Mouse (Mus musculus): ENCODE measurements around the gene Gli2.

Gli2 gene

DNA sequence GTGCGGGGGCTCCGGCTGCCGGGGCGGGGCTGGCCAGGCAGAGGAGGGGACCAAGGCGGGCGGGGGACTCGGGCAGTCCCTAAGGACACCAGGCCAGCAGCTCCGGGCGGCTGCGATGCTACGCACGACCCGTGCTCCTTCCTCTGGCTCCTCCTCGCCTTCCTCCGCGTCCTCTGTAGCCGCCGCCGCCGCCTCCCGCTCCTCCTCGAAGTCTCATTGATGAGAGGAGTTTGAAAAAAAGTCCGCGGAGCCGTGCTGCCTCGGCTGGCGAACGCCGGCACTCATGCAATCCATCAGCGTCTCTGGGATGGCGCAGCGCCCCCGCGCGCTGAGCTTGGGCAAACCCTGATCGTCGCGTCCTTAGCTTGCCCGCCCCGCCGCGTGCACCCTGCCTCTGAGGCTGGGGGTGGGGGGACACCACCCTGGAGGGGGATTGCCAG lies at the start of gene Gli2:
Gli2 (minus strand) TSS at position 218 of the 440 bp plus-strand sequence.
- peak; percentile 87 for DNase-seq (ENCODE audit: low spot score)

DNA sequence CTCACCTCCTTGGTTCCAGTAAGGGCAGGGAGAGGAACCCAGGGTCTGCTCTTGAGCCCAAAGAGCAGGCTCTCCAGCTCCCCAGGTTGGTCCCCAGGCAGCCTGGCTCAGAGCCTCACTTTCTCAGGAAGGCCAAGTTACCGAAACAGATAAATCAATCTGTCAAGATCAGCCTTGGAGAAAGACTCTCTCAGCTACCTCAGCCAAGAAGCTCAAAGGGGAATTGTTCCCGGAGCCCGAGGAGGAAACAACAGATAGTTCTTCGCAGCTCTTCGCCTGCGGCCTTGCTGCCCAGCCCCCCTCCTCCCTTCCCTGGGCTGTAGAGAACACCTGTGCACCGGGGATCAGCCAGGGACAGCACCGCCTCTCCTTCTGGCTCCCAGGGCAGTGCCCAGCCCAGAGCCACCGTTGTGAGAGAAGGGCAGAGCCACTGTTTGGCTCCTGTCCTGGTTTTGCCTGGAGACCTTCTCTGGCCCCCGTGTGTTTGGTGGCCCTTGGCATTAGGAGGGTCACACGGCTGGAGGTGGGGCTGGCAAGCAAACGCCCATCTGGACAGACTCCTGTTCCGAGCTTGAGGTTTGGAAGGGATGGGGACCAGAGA lies 44.6 kb upstream of the Gli2 start:
- DNase-seq (ENCODE audit: low spot score): no peak

DNA sequence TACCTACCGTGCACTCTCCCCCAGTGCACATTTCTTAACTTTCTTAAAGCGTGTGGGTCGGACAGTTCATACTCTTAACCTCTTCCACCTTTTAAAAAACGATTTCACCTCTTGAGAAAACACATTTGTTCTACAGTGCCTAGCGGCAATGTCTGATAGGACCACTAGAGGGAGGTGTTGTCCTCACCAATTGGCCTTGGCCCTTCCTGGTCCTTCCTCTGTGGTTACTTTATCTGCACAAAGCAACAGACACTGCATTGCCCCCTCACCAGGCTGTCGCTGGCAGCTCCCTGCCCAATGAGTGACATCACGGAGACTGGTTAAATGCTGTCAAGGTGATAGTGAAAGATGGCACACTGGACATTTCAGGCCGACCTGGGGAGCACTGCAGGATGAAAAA lies 40.3 kb upstream of the Gli2 start:
- DNase-seq (ENCODE audit: low spot score): peak; percentile 78

DNA sequence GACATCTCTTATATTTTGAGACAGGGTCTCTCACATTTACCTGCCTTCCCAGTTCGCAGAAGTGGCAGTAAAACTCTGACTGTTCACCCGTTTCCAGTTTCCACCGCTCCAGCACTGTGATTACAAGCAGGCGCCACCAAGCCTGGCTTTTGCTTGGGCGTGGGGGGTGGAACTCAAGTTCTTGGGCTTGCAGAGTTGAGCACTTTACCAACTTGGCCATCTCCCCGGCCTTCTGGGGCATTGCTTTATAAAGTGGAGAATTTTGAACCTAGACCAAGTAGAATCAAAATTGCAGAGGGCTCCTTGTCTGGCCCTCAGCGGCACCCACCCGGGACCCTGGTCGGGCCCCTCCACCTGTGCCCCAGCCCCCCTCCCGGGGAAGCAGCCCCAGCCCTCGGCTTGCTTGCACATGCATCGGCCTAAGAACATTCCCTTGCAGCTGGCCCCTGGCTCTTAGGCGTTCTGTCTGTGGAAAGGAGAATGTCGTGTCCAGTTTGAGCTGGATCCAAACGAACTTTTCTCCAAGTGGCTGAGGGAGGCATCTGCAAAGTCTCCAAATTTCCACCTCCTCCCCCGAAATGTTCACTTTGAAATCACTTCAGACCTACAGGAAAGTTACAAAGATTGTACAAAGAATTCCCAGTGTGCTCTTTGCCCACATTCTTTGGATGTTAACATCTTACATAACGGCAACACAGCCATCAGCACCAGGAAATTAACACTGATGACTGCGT lies 36.6 kb upstream of the Gli2 start:
- peak; percentile 16 for DNase-seq (ENCODE audit: low spot score)

DNA sequence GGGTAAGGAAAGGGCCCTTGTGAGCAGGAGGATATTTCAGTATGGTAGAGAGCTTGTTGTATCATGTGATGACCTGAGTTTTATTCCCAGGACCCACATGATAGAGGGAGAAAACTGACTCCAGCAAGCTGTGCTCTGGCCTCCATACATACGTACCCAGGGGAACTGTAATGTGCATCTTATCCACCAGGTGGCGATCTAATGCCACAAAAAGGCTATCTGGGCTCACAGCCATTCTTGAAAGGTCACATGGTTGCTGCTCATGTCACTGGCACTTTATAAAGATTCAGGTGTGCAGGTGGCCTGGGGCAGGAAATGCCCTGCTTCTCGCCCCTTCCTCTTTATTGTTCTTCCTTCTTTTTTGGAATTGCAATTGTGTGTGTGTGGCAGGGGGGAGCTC lies 34.1 kb upstream of the Gli2 start:
- peak; percentile 81 for DNase-seq (ENCODE audit: low spot score)

DNA sequence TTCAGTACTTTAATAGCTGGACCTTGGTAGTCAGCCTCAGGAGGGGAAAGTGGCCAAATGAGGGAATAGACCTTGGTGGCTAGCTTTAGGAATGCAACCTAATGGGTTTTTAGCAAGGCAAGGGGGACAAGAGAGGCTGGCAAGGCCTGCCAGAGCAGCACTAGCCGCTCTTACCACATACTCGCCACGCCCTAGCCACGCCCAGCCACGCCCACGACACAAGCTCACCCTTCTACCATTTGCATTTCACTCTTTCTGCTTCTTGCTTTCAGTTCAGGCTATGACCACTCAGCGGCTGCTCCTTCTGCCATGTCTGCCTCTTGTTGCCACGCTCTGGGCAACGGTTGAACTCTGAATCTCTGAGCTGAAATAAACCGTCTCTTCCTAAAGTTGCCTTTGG lies 32.4 kb upstream of the Gli2 start:
- no peak for DNase-seq (ENCODE audit: low spot score)

DNA sequence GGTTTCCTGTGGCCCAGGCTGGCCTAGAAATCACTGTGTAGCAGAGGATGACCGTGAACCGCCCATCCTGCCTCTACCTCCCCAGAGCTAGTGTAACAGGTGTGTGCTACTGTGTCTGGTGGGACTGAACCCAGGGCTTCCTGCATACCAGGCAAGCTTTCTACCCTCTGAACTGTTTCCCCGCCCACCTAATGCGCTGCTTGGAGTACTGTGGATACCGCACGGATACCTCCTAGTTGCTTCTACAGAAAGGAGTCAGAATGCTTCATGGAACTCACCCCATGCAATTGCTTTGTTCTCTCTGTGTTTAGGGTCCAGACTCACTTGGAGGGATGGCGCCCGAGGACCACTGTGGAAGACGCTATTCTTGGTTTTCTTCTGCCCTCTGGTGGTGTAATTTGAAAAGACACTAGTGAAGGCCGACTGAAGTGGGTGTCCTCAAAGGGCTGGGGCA lies 30.1 kb upstream of the Gli2 start:
- peak; percentile 37 for DNase-seq (ENCODE audit: low spot score)

DNA sequence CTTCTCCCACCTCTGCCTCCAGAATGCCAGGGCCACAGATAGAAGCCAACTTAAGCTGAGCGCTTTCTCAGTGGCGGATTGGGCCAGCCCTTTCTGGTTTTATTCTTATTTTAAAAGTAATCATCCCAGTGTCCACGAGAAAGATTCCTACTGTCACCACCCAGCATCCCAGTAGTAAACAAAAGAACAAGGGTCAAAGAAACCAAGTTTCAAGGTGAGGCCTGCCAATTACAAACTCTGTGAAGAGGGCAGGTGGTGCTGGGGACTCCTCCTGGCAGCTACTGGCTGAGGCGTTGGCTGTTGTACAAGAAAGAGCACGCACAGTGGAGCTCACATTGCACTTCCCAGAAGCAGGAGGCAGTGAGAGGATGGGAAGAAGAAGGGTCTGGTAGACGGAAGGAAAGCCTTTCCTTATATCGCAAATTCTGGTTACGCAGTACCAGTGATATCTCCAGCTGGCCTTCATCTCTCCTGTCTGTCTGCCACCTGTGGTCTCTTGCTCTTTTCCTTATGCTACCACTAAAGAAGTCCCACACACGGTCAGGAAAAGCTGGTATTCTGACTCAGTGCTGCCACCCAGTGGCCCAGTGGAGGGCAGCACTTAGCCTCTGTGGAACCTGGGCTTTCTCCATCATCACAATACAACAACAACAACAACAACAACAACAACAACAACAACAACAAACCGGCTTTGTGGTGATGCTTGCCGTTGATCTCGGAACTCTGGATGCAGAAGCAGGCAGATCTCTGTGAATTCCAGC lies 29.0 kb upstream of the Gli2 start:
- DNase-seq (ENCODE audit: low spot score): peak; percentile 37

DNA sequence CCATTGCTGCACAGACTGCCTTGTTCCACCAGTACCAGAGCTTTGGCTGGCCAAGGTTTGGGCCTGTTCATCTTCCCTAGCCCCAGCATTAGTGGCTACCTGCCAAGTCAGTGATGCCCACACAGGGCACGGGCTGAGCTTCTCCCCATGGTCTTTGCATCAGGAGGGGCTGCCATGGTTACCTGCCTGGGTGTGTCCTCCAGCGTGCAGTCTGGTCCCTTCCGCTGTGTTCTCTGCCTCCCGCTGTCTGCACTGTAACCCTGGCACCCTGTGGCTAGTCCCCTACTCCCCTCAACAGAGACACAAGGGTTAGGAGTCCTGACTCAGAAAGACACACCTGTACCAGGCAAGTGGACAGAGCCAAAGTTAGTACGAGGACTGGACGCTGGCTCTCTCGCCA lies 24.5 kb upstream of the Gli2 start:
- DNase-seq (ENCODE audit: low spot score): no peak

DNA sequence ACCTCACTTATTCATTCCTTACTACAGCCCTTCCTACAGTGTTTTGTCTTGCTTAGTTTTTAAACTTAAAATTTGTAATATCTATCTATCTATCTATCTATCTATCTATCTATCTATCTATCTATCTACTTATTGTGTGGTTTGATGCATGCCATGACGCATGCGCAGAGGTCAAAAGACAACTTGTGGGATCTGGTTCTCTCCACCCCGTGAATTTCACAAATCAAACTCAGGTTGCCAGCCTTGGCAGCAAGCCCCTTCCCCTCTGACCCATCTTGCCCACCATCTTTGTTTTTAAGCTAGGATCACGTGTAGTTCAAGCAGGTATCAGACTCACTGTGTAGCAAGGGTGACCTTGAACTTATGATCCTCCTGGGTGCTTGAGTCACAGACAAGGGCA lies 22.9 kb upstream of the Gli2 start:
- no peak for DNase-seq (ENCODE audit: low spot score)

DNA sequence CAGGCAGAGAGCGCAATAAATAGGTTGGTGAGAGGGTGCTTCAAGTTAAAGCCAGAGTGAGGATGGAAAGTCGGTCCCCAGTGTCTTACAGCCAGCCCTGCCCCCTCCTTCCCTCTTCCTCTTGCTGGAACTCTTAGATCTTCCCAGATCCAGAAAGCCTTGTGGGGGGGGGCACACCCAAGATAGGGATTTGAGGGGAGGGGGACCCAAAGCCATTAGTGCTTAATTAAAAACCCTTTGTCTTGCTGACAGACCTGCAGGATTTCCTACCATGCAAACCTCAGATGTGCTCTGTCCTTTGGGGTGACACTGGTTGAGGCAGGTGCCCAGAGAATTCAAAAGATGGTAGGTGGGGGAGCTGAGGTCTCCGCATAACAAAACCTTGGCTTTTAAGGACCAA lies 22.5 kb upstream of the Gli2 start:
- DNase-seq (ENCODE audit: low spot score): no peak

DNA sequence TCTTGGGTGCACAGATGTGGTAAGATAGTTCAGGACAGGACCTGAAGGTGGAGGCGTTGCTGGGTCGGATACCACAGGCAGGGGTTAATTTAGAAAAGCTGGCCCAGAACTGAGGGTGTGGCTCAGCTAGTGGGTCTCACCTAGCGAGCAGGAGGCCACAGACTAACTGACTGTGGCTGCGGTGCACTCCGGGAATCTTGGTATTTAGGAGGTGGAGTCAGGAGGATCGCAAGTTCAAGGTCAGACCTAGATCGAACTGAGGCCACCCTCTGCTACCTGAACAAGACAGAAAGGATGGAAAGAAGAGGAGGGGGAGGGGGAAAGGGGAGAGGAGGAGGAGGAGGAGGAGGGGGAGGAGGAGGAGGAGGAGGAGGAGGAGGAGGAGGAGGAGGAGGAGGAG lies 22.1 kb upstream of the Gli2 start:
- DNase-seq (ENCODE audit: low spot score): no peak

DNA sequence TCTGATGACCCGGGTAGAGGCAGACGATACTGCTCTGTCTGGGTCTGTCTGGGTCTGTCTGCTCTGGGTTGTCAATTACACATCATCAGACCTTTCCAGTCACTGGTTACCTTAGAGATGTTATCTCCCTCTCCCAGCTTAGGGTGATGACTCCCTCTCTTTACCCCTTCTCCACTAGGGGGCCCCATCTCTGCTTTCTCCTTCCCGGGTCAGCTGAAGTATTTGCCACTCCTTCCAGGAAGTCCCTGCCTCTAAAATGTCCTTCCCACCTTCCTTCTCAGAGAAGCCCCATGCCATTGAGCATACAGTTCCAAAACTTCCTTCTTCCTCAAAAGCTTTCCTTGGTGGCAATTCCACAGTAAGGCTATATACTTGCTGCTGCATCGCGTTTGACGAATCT lies 21.5 kb upstream of the Gli2 start:
- DNase-seq (ENCODE audit: low spot score): no peak

DNA sequence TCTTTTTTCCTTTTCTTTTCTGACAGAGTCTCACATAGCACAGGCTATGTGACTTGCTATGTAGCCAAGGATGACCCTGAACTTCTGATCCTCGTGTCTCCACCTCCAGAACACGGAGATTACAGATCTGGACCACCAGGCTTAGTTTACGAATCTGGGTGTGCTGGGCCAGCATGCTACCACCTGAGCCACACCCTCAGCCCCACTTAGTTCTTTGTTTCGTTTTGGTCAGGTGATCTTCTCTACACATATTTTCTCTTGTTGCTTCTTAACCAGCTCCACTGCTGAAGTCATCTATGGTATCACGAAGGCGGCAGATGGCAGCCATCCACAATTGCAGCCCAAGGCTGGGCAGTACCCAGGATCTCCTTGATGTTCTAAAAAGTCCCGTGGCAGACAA lies 20.5 kb upstream of the Gli2 start:
- DNase-seq (ENCODE audit: low spot score): no peak

DNA sequence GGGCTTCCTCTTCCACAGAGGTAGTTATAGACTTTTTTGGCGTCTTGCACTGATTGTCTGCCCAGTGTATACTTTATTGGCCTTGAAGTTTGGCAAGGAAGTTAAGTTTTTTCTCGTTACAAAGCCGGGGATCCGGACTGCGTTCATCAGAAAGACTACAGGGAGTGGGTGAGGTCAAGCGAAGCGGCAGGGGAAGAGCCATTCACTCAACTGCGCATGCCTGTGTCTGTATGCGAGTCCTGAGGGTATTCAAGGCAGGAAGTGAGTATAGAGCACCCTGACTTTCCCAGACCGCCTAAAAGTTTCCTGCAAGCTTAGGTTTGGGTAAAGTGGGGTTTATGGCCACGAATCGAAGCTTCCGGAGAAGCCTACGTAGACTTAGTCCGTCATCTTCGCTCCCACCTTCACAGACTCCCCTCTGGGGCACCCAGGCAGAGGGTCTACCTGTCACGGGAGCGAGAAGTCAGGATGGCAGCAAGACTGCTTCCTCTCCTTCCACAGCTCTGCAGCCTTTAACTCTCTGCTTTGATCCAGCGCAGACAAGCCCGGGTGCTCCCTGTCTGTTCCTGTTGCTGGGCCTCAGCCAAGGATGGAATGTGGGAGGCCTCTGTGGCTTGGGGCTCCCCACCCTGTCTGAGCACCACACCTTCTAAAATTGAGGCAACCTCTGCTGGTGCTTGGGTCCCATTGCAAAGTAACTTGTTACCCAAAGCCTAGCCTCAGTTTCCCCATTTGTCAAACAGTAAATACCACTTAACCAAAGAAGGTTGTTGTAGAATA lies 11.7 kb upstream of the Gli2 start:
- peak; percentile 32 for DNase-seq (ENCODE audit: low spot score)

DNA sequence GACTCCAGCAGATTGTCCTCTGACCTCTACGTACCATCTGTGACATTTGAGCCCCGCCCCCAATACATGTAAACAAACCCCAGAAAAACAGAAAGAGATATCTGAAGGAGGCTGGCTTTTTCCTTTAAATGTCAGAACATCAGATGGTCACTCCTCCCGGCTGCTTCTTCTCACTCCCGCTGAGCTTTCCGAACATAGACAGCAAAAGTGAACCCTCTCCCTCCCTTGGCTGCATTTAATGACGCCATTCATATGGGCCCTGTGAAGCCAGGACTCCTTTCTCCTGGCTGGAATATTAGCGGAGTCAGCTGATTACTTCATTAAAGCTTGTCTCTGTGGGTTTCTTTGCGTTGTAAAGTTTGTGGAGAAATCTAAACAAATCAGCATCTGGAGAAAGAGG lies 3.1 kb upstream of the Gli2 start:
- no peak for DNase-seq (ENCODE audit: low spot score)

DNA sequence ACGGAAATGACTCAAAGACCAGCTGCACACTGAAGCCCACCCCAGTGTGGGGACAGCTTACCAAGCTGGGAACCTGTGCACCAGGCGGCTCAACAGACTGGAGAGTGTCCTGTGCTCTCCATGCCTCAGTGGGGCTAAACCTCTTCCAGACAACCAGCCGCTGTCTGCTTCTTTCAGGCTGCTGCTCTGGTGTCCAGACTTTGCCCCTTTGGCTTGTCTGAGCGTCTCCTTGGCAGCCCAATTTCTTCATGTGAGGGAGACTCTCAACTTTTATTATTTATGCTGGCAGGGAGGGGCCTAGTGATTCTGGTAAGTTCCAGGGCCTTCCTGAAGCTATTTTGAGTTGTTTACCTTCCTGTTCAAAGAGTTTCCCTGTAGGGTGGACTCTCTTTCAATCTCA lies 2.4 kb upstream of the Gli2 start:
- no peak for DNase-seq (ENCODE audit: low spot score)

DNA sequence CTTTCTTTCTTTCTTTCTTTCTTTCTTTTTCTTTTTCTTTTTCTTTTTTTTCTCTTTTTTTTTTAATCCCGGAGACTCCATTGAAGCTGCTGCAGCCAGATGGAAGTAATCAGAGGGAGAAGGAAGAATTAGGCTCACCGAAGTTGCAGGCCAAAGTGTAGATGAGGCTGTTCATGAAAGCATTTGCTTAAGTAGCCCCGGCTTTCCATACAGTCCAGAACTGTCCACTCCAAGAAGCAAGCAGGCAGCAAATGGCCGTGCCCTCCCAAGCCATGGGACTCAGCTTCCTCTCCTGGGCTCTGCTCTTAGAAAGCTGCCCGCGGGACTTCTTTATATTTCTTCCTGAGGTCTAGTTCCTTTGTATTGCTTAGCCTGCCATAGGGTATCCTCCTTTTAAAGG lies 1.0 kb upstream of the Gli2 start:
- no peak for DNase-seq (ENCODE audit: low spot score)

DNA sequence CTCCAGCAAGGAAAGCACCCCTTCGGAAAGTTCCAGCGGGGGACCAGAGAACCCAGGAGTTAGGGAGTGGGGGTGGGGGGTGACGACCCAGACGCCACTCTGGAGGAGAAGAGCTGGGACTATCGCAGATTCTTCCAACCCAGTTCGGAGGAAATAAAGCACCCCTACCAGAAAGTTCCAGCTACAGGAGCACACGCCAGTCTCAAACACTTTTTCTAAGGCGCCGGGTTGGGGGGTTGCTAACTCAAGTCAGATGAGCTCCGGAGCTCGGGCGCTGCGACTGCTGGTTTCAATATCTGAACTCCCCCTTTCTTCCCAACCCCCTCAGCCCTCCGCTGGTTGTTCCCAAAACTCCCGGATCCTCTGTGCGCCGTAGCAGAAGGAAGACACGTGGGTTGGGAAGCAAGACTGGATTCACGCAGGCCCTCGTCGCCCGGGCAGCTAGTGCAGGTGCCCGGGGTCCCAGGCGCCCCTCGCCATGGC lies 494 bp upstream of the Gli2 start:
- DNase-seq (ENCODE audit: low spot score): peak; percentile 29

DNA sequence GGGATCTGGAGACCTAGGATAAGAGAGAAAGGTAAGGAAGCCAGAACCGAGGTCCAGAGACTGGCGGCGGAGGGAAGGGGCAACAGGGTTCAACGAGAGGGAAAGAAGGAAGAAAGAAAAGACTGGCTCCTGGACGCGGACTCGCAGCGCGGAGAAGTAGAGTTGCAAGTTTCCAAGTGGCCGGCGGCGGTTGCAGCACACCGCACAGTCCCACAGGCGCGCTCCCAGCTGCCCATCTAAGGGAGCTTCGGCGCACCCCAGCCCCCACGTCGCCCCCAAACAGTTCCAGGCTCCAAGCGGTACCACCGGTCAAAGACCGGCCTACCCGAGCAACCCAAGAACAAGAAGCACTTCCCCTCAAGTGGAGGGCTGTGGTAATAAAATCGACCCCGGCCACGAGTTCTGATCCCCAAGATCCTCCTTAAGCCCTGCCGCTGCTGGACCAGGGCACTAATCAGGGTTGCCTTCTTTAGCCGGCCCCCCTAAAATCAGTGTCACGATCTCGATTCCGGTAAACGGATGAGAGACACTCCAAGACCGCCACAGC lies 715 bp downstream of the Gli2 start:
- peak; percentile 24 for DNase-seq (ENCODE audit: low spot score)

DNA sequence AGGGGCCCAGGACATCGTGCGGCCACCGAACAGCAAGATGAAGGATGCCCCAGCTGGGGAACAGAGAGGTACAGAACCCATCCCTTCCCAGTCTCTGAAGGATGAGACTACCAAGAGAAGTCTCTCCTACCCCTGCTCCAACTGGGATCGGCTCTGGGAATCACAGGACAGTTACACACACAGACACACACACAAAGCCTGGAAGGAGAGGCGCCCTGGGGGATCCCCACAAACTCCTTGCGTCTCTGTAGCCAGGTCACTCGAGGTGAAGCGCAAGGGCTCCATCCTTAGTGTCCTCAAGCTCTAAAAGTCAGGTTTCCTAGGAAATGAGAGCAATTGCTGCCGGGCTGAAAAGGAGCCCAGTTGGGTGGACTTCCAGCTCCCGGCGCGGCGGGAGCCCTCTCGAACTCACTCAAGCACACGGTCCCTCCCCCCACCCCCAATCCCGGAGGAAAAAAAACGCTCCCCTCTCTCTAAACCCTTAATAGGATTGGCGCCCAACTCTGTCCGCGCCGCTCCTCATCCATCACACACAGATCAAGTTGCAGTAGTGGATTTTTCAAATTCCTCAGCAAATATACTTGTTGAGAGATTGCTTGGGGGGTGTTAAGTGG lies 1.4 kb downstream of the Gli2 start:
- no peak for DNase-seq (ENCODE audit: low spot score)

All from urinary bladder, postnatal 14 days (tissue).